Mouse (Mus musculus) kidney, adult 18-20 months (tissue): ENCODE results near the gene Ino80.
"Not testable (repeated sequence)": the region's sequence is repeated elsewhere in the genome, so short reads cannot be mapped to it uniquely, and the experiment has no call there.

Source experiments
- DNase-seq: peaks from one replicate; pipeline ENCODE4 v3.0.0; 2021

Ino80 gene

DNA sequence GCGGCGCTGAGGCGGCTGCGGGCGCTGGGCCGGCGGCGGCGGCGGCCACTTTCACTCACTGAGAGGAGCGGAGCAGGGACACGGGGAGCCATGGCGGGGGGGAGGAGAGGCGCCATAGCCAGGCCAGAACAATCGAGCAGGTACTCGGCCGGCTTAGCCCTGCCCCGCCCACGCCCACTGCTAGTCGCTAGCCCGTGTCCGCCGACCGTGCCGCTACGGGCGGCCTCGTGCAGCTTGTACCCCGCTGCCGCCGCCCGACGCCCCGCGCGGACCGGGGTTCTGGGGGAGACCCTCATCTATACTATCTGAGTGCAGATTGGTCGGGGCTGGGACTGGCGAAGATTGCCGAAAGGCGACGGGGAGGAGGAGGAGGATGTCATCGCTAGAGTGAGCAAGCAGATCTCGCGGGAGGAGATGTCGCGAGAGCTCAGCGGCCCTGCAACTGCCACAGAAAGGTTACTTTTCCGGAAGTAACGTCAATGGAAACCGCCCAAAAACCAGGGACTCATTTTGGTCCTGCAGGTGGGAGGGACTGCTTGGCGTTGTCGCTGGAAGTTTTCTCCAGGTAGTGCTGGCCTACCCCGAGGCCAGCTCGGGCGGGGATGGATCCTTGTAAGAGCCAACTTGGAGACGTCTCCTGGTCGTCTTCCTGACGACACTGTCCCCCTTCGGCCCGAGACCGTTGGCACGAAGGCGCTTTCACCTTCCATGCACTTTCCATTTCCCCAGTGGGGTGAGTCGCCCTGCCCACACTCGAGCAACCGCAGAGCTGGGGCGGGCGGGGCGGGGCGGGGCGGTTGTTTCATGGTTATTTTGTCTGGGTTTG lies at the start of gene Ino80:
Gene Ino80 (minus strand): TSS at position 117 of the 826 bp plus-strand sequence.
- peak; percentile 99 for DNase-seq

GRCm38 (mm10) chr2:119525422-119525821 lies 47.9 kb upstream of the Ino80 start:
- DNase-seq: no peak

DNA sequence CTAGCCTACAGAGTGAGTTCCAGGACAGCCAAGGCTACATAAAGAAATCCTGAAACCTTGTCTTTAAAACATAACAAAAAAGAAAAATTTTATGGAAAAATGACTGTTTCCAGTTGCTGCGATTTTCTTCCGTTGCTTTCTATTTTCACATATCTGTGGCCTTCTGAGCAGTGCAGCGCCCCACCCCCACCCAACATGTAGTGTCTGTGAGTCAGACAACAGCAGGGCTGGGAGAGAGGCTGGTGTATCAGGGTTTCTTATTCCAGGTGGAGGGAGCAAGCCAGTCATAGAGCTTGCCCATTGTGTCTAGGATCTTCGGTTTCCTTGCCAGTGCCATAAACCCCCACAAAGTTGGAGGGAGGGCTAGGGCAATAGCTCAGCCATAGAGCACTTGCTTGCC lies 46.3 kb upstream of the Ino80 start:
- DNase-seq: no peak

DNA sequence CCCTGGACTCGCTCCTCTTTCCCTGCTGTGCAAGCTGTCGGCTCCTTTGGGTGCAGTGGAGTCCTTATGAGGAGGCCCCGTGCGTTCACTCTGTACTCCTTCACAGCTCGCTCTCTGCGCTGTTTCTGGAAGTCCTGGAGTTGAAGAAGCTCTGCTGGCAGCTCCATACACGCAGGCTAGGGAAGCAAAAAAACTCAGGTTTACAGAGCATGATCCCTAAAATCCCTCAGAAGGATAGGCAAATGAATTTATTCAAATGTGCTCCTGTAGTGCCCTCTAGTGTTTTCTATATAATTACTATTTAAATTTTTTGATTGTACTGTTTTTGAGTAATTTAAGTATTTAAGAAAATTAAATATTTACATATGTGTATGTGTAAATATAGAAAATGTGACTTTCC lies 43.1 kb upstream of the Ino80 start:
- DNase-seq: peak; percentile 16

GRCm38 (mm10) chr2:119516811-119517210 lies 39.3 kb upstream of the Ino80 start:
- no peak for DNase-seq

DNA sequence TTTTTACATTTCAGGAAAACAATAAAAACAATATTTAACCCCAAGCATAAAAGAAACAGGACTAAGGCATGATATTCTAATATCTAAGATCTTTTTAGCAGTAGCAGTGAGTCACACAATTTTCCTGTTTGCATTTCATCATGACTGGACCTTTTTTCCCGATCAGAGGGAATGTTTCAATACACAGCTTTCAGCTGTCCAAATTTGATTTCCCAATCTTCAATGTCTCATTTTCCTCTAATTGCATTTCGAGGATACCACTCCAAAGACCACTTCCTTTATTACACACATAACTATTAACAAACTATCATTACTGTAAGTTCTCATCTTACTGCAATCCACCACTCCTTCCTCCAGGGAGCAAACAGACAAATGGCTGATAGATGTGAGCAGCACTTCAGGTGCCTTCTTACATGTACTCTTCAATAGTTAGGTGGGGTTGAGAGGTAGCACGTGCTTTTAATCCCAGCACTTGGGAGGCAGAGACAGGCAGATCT lies 36.6 kb upstream of the Ino80 start:
- DNase-seq: no peak

GRCm38 (mm10) chr2:119512292-119512691 lies 34.8 kb upstream of the Ino80 start:
- peak; percentile 11 for DNase-seq

GRCm38 (mm10) chr2:119510856-119511255 lies 33.4 kb upstream of the Ino80 start:
- no peak for DNase-seq

- not testable (repeated sequence) for DNase-seq
Measured at GRCm38 (mm10) chr2:119508518-119508917, 31.0 kb upstream of the Ino80 start.

GRCm38 (mm10) chr2:119507108-119507507 lies 29.6 kb upstream of the Ino80 start:
- peak; percentile 39 for DNase-seq

DNA sequence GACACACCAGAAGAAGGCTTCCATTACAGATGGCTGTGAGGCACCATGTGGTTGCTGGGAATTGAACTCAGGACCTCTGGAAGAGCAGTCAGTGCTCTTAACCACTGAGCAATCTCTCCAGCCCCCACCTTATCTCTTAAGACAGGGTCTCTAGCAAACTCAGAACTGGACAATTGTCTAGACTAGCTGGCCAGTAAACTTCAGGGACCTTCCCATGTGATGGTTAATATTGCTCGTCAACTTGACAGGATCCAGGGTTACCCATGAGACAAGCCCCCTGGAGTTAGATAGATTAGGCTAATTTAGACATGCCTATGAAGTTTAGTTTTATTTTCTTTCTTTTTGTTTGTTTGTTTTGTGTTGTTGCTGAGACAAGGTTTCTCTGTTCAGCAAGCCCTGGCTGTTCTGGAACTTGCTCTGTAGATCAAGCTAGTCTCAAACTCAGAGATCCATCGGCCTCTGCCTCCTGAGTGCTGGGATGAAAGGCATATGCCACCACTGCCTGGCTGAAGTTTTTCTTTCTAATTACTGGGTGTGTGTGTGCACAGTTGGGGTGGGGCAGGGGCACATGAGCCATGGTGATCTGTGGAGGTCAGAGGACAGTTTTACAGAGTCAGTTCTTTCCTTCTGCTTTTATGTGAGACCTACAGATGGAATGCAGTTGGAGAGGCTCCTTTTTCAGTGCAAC lies 23.6 kb upstream of the Ino80 start:
- DNase-seq: no peak

DNA sequence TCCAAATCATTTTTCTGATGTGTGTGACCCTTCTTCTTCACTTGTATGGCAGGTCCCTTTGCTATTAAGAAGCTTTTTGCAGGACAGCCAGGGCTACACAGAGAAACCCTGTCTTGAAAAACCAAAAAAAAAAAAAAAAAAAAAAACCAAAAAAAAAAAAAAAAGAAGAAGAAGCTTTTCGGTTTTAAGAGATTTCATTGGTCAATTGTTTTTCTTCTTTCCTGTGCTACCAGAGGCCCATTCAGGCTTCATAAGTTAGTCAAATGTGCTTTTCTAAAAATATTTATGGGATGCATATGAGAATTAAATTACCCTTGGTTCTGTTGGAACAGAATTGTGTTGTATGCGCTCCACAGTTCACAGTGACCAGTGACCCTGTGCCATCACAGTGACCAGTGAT lies 21.4 kb upstream of the Ino80 start:
- no peak for DNase-seq

- no peak for DNase-seq
Measured at GRCm38 (mm10) chr2:119496082-119496481, 18.6 kb upstream of the Ino80 start.

- no peak for DNase-seq
Measured at GRCm38 (mm10) chr2:119491953-119492352, 14.5 kb upstream of the Ino80 start.

GRCm38 (mm10) chr2:119486488-119486887 lies 9.0 kb upstream of the Ino80 start:
- DNase-seq: no peak

- peak; percentile 48 for DNase-seq
Measured at GRCm38 (mm10) chr2:119482307-119482706, 4.8 kb upstream of the Ino80 start.

DNA sequence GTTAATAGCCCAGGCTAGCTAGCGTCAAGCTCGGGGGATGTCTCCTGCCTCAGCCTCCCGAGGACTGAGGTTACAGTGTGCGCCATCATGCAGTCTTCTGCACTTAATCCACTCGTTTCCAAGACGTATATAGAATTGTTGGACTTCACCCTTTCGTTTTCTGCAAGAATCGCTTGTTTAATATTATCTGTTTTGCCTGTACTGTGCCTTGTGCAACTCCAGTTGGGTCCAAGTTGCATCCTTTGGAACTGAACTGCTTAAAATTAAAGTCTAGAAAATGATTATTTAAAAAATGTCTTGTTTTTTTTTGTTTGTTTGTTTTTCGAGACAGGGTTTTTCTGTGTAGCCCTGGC lies 886 bp upstream of the Ino80 start:
- no peak for DNase-seq

DNA sequence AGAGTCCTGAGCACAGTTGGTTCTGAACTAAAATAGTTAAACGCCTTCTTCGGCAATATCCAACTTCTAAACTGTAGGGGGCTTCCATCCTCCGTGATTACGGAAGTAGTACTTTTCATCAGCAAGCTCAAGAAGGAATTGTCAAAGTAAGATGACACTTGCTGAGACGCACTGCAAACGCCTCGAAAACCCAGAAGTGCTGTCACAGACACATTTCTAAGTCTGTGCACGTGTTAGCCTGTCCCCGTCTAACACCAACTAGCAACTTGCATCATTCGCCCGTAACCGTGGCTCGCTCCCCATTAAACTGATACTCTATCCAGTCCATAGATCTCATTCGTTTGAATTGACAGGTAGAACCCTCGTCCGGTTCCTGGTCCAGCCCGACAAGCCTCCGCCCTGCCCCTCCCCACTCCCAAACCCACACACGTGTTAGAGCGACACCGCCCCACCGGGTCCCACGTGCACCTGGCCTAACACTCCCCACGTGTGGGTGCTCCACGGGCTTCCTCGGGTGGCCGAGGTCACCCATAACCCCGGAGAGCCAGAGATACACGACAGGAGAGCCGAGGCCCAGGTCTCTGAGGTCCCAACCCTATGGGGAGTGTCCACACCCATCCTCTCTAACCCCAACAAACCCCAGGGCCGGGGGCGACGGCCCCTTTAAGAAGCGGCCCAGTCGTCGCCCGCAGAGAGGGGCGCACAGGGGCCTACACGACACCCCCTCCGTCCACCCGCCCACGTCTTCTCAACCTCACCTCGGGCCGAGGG lies 681 bp downstream of the Ino80 start:
- DNase-seq: peak; percentile 82

DNA sequence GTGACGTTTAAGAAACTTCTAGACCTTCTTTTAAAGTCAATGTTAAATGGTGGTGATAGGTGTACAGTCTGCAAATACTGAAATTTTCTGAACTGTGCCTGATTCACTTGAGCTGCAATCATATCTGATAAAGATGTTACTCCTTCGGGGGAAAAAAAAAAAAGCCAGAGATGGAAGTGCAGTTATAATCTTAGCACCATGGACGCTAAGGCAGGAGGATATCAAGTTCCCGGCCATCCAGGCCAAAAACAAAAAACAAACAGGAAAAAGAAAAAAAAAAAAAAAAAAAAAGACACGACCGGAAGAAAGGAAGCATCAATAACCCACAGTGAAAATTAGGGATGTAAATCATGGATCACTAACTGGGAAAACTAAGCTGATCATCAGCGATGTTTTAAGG lies 1.3 kb downstream of the Ino80 start:
- DNase-seq: no peak

GRCm38 (mm10) chr2:119463945-119464344 lies 13.5 kb downstream of the Ino80 start:
- DNase-seq: no peak

DNA sequence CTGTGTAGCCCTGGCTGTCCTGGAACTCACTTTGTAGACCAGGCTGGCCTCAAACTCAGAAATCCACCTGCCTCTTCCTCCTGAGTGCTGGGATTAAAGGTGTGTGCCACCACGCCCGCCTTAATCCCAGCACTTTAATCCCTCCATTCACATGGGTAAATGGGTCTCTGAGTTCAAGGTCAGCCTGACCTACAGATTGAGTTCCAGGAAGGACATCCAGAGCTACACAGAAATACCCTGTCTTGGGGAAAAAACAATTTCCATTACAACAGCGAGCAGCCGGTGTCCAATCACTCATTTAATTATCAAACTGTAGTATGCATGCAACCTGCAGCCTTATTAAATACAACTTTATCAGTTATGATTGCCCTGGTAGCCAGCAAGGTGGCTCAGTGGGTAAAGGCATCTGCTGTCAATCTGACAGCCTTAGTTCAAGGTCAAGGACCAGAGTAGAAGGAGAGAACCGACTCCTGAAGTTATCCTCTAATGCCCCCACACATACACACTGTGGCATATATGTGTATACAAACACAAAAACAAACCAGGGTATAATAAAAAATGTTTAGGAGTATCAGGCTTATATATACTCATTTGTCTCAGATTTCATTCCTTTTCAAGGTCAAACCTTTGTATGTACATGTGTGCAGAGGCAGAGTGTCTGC lies 14.2 kb downstream of the Ino80 start:
- DNase-seq: no peak

DNA sequence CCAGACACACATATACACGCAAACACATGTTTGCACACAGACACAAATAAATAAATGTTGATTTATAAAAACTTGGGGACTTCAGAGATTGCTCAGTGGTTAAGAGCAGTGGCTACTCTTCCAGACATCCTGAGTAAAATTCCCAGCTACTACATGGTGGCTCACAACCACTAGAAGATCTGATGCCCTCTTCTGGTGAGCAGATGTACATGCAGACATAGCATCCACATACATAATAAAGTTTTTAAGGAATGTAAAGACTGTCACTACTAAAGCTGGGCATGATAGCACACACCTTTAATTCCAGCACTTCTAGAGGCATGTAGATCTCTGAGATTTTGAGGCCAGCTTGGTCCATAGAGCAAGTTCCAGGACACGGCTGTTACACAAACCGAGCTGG lies 16.5 kb downstream of the Ino80 start:
- no peak for DNase-seq

DNA sequence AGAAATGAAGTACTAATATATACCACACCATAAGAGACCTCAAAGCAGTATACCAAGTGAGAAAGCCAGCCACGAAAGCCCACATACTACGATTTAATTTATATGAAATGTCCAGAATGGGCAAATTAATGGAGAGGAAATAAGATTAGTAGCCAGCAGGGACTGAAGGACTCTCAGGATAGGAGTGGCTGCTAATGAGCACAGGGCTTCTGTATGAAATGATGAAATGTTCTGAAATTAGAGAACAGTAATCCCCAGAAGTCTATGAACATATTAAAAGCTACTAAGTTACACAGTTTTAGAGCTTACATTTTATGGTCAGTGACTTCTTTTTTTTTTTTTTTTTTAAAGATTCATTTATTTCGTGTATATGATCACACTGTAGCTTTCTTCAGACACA lies 22.9 kb downstream of the Ino80 start:
- DNase-seq: no peak
